Mouse (Mus musculus) induced T-regulatory cell, adult 2 months (primary cell): ENCODE measurements around the gene Dhx57.
"Not testable (repeated sequence)": the region's sequence is repeated elsewhere in the genome, so short reads cannot be mapped to it uniquely, and the experiment has no call there.

ENCODE experiments used
- DNase-seq: peaks from one replicate; pipeline ENCODE4 v3.0.0-alpha.2; 2012; ENCODE audit warnings: low read depth

Dhx57 gene

DNA sequence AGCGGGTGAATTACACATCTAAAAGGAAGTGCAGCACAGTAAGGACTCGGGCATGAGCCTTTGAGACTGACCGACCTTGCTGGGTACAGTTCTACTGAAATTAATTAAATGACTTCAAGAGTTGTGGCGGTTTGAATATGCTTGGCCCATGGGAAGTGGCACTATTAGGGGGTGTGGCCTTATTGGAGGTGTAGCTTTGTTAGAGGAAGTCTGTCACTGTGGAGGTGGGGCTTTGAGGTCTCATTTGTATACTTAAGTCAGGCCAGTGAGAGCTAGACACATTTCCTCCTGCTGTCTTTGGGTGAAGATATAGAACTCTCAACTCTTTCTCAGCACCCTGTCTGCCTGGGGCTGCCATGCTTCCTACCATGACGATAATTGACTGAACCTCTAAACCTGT lies 35.9 kb downstream of the Dhx57 start:
- DNase-seq = no peak

DNA sequence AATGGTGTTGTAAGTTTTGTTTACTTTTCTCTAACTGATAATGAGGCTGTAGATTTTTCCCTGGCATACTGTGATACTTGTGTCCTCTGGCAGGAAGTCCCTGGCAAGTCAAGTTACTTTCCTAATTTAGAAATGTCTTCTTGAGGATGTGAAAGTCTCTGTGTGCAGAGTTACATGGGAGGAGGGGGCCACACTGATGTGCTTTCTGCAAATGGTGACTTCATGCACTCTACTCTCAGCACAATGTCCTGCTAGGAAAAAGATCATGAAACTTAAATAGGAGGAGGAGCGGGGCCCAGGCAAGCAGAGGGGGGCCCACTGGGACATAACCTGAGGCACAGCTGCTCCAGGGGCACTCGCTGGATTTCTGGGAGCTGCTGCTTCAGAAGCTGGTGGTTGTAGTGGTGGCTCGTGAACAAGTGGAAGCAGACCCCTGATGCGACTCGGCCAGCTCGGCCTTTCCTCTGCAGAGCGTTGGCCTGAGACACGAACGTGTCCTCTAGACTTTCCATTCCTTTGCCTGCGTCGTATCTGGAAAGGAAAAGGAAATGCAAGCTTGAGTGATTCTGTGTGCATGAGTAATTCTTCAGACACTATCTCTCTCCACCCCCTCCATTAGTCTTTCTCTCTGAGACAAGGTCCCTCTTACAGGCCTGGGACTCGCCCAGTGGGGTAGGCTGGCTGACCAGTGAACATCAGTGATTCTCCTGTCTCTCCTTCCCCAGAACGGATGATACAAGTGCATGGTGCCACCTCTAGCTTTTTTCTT lies 37.3 kb downstream of the Dhx57 start:
- DNase-seq = no peak

DNA sequence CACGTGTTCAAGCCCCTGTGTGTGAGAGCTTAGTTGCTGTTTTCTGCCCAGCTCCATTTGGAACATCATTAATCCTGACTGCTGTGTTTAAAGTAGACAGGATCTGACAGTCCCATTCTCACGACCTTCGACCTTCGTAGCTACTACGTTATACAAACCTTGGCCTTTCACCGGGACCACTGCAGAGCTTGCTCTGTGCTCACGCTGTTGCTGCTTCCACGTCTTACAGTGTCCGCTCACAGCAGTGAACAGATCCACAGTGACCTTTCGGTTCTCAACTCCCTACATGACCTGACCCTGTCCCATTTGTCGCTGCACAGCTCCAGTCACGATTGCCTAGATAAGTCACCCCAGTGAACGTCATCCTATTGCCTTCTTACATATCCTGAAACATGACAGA lies 47.2 kb downstream of the Dhx57 start:
- DNase-seq = no peak

DNA sequence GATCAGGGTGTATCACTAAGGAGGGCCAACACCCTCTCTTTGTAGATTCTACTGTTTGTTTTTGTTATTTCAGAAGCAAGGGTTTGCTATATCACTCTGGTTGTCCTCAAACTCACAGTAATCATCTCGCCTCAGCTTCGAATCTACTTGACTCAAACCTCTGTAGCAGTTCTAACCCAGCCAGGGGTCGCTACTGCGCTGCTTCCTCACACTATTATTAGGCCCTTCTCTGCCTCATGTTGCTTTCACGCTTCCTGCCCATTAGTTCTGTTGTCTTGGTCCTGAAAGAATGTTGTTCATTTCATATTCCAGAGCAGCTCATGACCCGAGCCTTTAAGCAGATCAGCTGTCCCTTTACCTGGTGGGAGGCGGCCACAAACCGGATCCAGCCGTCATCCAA lies 48.7 kb downstream of the Dhx57 start:
- DNase-seq = no peak

DNA sequence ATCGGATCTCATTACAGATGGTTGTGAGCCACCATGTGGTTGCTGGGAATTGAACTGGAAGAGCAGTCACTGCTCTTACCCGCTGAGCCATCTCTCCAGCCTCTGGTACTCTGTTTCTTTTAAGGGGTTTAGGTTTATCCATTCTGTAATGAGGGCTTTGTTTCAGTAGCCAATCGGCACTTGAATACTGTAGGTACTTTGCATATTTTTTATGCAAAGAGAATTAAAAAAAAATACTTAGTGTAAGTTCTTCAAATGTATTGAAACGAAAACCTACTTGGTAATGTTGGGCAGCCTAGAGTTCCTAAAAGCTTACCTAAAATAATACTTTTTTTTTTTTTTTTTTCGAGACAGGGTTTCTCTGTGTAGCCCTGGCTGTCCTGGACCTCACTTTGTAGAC lies 52.8 kb downstream of the Dhx57 start:
- DNase-seq = no peak

DNA sequence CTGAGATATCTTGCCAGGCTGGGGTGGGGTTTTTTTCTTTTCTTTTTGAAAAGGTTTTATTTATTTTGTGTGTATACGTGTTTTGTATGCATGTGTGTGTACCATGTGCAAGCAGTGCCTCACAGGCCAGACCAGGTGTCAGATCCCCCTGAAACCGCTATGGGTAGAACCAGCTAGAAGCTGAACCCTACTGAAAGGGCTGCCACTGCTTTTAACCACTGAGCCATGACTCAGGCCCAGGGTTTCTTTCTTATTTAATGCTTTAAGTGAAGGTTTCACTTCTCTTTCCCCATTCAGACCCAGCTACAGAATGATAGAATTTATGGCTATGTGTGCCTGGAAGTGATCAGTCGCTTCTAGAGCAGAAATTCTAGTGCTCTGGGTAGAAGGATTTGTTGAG lies 53.5 kb downstream of the Dhx57 start:
- DNase-seq = no peak

DNA sequence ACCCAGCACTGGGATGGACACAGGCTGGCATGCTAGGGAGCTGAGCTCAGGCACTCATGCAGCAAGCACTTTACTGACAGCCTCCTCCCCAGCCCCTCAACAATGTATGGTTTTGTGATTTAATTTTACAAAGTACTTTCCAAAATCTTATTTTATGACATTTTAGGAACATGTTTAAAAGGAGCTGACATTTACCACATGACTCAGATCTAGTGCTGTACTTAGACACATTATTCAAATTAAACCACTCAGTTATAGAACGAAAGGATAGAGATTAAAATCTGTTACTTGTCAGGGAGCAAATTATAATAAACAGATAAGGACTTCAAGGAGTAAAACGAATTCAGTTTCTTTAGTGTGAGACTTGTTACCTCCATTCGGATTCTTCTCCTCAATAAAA lies 54.8 kb downstream of the Dhx57 start:
- DNase-seq = no peak

DNA sequence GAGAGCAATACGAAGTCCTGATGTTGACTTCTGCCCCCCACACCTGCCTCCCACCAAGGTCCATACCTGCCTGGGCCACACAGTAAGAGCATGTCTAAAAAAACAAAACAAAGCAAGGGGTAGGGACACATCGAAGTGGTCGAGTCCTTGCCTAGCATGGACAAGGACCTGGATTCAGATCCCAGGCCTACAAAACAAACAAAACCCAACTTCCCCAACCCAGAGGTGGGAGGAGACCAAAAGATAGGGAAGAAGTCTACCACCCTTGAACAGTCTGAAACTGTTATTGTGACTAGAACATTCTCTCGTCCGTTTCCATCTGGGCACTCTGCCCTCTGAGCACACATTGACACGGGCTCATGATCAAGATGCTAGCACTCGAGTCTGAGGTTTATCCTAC lies 55.9 kb downstream of the Dhx57 start:
- DNase-seq = no peak

DNA sequence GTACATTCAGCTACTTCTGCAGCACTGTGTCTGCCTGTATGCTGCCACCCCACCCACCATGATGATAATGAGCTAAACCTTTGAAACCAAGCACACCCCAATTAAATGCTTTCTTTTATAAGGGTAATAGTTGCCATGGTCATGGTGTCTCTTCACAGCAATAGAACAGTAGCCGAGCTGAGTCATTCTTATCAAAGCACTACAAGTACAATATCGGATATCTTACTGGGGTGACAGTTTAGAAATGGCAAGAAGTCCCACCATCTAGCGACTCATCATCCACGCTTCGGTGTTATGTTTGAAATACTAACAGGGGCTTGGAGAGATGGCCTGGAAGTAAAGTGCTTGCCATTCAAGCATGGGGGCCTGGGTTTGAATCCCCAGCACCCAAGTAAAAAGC lies 56.4 kb downstream of the Dhx57 start:
- DNase-seq = no peak

DNA sequence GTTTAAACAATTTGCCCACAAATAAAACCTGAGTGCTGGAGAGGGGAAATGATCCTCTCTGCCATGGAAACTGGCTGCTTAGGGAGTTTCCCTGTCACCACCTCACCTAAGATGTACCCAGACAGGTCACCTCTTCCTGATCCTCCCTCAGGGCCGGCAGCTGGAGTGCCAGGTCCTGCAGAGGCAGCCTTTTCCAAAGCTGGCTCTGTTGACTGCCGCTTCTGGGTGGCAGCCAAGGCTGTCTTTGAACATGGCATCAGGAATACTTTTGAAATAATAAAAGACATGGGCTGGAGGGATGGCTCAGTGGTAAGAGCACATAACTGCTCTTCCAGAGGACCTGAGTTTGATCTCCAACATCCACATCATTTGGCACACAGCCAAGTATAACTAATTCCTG lies 60.9 kb downstream of the Dhx57 start:
- no peak for DNase-seq

DNA sequence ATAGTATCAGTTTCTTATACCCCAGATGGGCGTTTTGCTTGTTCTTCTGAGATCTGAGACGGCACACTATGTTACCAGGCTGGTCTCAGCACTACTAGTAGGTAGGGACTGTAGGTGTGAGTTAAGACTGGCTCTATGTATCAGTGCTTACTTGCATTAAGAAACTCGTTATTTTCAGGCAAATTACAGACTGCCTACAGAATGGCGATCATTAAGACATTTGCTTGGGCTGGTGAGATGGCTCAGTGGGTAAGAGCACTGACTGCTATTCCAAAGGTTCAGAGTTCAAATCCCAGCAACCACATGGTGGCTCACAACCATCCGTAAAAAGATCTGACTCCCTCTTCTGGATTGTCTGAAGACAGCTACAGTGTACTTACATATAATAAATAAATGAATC lies 65.1 kb downstream of the Dhx57 start:
- not testable (repeated sequence) for DNase-seq

DNA sequence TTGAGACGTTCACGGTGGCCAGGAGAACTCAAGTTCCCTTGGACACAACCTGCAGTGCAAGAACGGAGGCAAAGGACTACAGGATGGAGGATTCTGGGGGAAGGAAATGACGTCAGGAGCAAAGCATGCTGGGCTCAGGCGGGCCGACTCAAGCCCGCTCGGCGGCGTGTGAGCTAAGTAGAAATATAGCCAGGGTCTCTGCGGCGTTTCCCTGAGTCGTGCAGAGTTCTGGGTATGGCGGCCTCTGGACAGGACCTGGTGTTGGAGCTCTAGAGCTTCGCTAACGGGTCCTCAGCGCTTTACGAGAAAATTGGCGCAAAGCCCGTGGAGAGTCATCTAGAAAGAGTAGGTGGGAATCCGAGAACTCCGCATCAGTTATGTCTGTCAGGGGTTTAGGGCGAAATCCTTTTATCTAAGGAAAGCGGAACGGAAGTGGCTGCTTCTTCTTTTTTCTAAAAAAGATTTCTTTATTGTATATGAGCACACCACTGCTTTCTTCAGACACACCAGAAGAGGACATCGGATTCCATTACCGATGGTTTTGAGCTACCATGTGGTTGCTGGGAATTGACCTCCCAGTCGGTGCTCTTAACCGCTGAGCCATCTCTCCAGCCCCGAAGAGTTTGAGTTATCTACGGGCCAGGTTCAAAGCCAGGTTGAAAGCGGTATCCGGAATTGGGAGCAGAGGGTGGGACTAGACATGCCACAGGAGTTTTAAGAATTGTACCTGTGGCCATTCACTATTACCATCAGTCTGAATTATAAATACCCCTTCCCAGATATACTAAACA lies 65.8 kb downstream of the Dhx57 start, which contains the start of gene Gemin6:
TSS of gene Gemin6 (plus strand) at position 116 of the 791 bp plus-strand sequence.
- DNase-seq = peak; percentile 92

DNA sequence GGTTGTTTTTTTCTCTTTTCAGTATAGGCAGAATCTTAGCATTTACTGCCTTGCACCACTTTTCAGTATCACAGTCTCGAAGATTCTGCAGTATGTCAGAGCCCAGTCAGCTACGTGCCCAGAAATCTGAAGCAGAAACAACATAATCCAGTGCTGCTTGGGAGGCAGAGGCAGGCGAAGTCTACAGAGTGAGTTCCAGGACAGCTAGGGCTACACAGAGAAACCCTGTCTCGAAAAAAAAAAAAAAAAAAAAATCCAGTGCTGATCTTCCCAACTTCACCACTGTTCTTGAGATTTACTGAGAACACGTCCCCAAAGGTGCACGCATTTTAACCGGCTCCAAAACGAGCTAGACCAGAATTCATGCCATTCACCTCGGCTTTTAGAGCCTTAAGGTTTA lies 66.4 kb downstream of the Dhx57 start:
- no peak for DNase-seq

DNA sequence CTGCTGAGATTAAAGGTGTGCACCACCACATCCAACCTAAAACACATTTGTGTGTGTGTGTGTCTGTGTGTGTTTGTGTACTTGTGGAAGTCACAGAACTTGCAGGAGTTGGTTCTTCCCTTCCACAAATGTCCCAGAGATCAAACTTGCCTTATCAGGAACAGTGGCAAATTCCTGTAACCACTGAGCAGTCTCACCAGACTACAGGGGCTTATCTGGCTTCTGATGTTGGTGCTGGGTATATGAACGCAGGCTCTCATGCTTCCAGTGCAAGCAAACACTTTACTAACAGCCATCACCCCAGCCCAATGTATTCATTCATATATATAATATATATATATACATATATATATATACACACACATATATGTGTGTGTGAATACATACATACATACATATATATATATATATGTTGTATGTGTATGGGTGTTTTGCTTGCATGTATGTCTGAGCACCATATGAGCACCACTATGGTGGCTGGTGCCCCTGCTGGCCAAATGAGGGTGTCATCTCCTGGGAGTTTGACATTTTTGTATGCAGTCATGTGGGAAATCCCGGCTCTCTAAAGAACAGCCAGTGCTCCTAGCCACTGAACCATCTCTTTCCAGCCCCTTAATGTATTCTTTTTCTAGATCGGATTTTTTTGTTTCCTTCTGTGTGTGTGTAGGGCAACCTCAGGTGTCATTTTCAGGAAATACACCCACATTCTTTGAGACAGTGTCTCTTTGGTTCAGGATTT lies 68.2 kb downstream of the Dhx57 start:
- peak; percentile 80 for DNase-seq

DNA sequence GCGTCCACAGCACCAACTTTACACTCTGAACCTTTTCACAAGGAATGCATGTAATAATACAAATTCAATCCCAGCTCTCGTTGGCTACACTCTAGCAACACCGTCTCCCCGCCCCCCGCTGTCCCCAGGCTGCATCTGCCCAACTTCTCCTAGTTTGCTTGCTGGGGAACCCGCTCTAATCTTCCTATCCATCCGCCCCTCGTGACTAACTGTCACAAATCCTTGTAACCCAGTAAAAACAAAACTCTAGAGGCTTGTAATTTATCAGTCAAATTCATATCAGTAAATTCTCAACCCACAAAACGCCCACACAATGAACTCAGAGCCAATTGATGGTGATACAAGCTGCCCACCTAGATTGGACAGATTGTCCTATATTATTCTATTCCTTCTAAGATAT lies 69.1 kb downstream of the Dhx57 start:
- DNase-seq = peak; percentile 59

DNA sequence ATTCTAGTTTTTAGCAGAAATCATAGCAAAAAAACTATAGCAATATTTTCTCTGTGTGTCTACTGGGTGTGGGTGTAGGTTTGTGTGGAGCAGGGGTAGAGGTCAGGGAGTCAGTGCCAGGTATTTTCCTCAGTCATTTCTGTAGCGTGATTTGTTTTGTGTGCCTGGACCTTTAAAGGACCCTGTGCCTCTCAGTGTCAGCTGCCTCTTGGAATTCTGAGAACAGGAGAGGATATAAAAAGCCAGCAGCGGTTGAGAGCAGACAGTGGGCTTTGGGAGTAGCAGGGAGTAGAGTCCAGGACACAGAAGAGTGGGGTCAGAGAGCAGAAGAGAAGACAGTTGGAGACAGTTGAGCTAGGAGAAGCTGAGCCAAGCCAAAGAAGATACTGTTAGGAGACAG lies 70.1 kb downstream of the Dhx57 start:
- no peak for DNase-seq

DNA sequence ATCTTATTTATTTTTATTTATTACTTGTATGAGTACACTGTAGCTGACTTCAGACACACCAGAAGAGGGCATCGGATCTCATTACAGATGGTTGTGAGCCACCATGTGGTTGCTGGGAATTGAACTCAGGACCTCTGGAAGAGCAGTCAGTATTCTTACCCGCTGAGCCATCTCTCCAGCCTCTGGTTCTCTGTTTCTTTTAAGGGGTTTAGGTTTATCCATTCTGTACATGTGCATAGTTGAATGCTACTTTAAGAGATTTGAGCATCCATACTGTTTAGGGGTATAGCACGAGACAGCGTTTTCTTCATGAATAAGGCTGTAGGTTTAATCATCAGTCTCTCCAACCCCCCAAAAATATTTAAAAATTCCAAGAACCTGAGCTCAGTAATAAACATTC lies 76.3 kb downstream of the Dhx57 start:
- not testable (repeated sequence) for DNase-seq

DNA sequence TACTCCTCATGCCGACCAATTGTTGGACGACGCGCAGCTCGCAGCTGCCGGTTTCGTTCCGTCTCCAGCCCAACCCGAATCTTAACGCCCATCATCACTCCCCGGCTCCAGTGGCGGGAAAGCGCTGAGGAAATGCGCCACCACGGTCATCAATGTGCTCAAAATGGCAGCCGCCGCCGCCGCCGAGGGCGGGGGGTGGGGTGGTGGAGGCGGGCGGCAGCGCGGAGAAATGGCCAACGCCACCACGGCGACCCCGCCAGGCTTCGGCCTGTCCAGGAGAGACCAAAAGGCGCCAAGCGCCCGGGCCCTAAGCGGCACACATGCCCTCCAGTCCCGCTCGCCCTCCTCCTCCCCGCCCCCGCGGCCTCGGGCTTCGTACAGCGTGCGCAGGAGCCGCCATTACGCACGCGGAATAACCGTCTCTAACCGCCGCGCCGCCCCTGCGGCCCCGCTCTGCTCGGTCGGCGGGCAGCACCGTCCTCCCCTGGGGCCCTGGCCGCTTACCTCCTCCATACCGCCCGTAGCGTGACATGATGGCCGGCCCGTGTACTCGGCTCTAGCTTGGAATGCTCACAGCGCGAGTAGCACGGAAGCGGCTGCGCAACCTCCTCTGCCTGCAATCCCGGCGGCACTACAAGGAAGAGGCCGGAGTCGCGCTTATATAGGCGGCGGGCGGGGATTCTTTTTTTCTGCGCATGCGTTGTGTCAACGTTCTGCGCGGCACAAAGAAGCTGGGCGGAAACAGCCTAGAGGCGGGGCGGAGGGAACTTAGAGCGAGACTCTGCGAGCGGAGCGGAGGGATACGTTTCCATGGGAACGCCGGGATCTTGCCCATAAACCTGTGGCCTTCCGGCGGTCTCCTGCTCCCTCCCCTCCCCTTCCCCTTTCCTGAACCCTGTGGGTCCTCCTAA lies 83.3 kb downstream of the Dhx57 start, which contains the start of the genes Srsf7 and Ttc39d:
TSS of gene Srsf7 (minus strand) at position 637 of the 911 bp plus-strand sequence.
TSS of gene Ttc39d (plus strand) at position 790 of the 911 bp plus-strand sequence.
- peak; percentile 99 for DNase-seq

DNA sequence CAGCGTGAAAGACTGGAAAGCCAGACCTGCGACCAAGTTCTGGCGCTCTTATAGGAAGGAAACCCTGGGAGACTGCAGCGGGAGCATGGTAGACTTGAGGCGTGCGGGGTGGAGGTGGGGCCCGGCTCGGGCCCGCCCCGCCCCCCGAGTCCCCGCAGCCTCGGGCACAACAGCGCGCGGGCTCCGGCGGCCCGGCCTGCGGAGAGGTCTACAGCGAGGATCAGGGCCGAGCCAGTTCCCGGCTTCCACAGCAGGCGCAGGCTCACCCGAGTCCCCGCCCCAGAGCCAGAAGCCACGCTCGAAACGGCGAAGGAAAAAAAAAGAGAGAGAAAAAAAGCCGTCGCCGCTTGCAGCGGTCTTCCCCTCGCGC lies 84.0 kb downstream of the Dhx57 start:
- DNase-seq = no peak

DNA sequence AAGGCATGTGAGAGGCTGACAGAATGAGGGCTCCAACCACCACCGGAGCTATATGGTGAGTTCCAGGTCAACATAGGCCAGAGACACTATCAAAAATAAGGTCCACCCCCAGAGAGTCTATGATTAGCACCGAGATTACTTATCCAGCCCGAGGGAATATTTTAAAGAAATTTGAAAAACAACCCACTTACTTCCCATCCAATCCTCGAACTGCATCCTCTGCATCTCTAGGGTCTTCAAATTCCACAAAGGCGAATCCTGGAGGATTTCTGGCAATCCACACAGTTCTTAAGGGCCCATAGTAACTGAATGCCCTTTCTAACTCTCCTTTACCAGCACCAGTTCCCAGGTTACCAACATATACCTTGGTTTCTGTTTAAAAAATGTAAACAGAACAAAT lies 84.6 kb downstream of the Dhx57 start:
- DNase-seq = peak; percentile 22

DNA sequence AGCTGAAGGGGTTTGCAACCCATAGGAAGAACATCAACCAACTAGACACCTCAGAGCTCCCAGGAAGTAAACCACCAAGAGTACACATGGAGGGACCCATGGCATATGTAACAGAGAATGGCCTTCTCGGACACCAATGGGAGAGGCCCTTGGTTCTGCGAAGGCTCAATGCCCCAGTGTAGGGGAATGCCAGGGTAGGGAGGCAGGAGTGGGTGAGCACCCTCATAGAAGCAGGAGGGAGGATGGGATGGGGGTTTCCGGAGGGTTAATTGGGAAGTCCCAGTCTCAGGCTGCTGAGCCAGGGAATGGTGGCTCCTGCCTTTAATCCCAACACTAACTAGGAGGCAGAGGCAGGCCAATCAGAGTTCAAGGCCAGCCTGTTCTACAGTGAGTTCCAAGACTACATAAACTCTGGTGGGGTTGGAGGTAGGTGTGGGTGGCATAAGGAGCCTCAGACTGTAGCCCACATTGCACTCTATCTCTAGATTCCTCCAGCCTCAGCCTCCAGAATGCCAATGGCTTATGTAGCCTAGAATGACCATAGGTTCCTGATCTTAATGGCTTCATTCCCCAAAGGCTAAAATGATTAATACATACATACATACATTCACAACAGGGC lies 91.0 kb downstream of the Dhx57 start:
- DNase-seq = no peak
